Mouse (Mus musculus) layer of hippocampus, adult 8-10 months (tissue): ENCODE measurements around the gene Tnfsfm13. TPM values are rescaled to one million over a fixed set of nuclear protein-coding genes. Genes with fewer than 3 reads are reported as not detected.
"Not testable (repeated sequence)": the region's sequence is repeated elsewhere in the genome, so short reads cannot be mapped to it uniquely, and the experiment has no call there.

Experiments used
- DNase-seq, 2 experiments: peaks; one replicate each; pipeline ENCODE4 v3.0.0; 2022; ENCODE audit warnings: low spot score in 2 of 2
- total RNA-seq, 4 experiments: library from RNA; stranded (reverse); gene quantifications; 2 replicates each; pipeline ENCODE4 v1.2.4; 2022

Tnfsfm13 gene
- total RNA-seq: 1 to 10 TPM in 3 of 4 experiments, under 1 TPM in 1; 0.83 to 2.2 (median 1.3) TPM

DNA sequence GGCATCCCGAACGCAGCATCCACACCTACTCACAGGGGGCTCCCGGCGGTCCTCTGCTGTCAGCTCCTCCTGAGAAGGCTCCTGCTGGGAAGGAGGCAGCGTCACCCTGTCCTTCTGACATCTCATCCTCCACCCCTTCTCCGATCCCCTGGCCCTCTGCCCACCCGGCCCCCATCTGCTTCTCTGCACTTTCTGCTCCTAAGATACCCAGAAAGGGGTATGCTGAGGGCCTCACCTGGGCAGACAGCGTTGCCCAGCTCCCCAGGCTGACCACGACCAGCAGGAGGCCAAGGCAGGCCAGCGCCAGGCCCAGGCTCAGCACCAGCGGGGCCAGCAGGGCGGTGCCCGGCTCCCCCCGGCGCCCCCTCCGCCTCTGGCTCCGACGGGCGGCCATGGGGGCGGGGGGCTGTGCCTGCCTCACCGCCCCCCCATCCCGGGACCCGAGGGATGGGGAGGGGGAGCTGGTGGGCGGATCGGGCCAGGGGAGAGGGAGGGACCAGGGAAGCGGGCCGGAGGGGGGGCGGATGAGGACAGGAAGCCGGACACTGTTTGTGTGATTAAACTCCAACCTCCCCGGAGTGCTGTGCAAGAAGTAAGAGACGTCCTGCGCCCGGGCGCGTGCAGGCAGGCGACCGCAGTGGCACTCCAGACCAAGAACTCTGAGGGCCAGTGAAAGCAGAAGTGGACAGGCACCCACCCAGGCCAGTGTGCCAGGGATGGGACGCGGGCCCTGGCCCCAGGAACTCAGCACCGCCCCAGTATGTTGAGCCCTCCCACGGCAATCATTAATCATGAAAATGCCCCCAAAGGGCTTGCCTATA, at the start of gene Tnfsfm13, which contains the start of gene Tnfsf12:
Tnfsfm13 (minus strand) TSS at position 738 of the 821 bp plus-strand sequence.
Tnfsf12 (minus strand) TSS at position 489 of the 821 bp plus-strand sequence.
- DNase-seq: no peak

DNA sequence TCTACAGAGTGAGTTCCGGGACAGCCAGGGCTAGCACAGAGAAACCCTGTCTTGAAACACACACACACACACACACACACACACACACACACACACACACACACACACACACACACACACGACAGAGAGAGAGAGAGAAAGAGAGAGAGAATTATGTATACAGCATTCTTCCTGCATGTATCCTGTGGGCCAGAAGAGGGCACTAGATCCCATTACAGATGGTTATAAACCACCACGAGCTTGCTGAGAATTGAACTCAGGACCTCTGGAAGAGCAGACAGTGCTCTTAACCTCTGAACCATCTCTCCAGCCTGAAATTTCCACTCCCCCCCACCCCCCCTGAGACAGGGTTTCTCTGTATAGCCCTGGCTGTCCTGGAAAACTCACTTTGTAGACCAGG, 35.5 kb upstream of the Tnfsfm13 start:
- DNase-seq: not testable (repeated sequence)

DNA sequence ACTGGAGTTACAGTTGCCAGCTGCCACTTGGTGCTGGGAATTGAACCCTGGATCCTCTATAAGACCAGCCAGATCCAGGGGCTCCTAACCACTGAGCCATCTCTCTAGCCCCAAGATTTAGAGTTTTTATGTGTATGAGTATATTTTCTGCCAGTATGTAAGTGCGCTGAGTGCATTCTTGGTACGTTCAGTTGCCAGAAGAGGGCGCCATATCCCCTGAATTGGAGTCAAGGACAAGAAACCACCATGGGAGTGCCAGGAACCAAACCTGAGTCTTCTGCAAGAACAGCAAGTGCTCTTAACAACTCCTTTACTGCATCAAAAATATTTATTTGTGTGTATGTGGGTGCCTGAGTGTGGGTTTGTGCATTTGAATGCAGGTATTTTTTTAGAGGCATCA, 33.2 kb upstream of the Tnfsfm13 start:
- DNase-seq: peak in 1 of 2 experiments; percentile 17

DNA sequence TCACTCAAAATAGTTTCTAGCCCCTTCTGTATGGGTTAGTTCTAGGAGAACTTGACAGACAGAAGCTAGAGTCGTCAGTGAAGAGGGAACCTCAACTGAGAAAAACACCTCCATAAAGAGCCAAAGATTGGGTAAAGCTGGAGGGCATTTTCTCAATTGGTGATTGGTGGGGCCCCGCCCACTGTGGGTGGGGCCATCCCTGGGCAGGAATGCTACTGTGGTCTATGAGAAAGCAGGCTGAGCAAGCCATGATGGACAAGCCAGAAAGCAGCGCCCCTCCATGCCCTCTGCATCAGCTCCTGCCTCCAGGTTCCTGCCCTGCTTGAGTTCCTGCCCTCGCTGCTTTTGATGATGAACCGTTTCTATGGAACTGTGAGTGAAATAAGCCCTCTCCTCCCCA, 30.1 kb upstream of the Tnfsfm13 start:
- DNase-seq: no peak

DNA sequence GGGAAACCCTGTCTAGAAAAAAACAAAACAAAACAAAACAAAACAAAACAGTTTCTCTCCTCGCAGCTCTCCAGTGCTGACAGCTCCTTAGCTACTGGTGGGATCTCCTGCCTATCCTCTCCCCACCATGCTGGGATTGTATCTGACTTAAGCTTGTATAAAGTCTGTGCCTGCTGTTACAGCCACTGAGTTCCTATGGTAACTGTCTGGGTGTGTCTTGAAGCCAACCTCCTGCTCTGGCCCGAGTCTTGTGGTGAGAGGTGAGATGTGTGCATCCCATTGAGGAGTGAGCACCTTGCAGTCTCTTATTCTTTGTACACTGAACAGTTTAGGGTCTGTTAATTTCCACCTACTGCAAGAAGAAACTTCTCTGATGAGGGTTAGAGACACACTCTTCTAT, 27.2 kb upstream of the Tnfsfm13 start:
- no peak for DNase-seq

DNA sequence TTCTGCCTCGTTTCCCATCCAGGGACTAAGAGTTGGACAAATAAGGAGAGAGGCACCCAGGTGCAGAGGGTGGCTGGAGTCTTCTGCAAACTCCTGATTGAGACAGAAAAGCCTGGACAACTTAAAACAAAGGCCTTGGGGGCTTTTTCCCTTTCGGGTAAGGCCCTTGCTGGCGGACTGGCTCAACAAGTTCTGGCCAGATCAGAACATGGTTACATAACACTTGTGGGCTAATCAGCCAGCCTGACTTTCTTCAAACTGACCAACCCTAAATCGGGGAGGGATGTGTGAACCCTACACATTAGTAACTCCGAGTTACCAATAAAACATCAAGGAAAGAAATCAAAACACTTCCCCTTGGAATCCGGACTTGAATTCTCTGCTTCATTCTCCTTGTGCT, 25.0 kb upstream of the Tnfsfm13 start:
- DNase-seq: no peak

DNA sequence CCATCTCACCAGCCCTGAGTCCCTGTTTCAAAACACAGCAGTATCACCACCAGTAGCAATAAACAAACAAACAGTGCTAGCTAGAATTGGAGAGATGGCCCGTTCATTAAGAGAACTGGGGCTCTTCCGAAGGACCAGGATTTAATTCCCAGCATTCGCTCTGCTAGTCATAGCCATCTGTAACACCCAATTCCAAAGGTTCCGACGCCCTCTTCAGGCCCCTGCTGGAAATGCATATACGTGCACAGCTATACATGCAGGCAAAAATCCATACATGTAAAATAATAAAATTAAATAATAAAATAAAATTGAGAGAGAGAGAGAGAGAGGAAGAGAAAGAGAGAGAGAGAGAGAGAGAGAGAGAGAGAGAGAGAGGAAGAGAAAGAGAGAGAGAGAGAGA, 23.5 kb upstream of the Tnfsfm13 start:
- no peak for DNase-seq

DNA sequence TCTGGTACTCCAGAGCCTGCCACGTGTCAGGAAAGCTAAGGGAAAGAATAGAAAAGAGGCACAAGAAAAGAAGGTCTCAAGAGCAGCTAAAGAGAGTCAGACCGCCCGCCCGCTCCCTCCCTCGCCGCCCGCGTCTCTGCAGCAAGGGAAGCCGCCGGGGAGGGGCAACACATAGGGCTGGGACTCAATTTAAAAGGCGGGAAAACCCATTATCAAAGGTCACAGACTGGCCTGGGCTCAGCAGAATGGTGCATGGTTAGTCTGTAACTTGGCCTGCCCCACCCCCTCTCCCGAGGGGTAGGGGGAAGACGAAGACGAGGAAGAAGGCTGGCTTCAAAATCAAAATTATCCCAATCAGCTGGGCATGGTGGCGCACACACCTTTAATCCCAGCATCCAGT, 22.8 kb upstream of the Tnfsfm13 start:
- DNase-seq: no peak

DNA sequence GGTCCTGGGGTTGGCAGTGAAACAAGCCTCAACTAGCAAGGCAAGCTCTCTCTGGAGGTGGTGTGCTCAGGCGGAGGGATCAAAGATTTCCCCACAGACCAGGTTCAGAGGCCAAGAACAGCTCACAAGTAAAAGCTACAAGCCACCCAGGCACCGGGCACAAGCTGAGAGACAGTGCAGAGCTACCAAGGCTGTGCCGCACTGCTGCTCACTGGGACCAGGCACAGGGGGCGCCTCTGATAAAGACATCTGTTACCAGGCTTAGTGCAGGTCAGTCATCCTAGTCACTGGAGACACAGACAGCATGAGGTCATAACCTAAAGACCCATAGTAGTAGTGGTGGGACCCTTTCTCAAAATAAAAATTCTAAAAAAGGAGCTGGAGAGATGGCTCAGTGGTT, 21.1 kb upstream of the Tnfsfm13 start:
- DNase-seq: no peak

DNA sequence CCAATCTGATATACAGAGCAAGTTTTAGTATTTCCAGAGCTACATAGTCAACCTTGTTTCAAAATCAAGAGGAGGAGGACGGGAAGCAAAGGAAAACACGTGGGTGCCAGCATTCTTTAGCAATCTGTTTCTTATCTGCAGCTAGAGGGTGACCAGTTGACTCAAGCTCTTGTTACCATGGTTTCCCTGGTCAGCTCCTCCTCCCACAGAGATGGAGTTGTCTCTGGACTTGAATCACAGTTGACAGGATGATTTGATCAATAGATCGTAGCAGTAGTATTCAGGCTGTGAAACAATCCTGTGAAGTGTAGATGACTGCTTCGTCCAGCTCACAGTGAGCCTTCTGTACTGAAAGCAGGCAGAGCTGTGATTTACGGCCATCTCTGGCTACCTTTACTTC, 20.0 kb upstream of the Tnfsfm13 start:
- DNase-seq: peak in 1 of 2 experiments; percentile 18

DNA sequence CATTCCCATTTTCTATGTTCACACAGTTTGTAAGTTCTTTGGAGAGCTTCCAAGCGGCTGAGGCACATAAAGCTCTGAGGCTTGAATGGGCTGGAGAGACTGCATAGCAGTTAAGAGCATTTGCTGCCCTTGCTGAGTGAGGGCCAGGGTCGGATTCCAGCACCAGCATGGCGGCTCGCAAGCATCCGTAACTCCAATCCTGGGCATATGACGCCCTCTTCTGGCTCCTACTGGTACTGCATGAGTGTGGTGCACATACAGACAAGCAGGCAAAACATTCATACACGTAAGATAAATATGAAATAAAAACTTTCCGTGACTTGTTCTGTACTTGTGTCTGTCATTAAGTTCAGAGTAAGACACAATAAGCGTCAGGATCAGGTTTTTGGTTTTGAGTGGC, 19.6 kb upstream of the Tnfsfm13 start:
- no peak for DNase-seq

DNA sequence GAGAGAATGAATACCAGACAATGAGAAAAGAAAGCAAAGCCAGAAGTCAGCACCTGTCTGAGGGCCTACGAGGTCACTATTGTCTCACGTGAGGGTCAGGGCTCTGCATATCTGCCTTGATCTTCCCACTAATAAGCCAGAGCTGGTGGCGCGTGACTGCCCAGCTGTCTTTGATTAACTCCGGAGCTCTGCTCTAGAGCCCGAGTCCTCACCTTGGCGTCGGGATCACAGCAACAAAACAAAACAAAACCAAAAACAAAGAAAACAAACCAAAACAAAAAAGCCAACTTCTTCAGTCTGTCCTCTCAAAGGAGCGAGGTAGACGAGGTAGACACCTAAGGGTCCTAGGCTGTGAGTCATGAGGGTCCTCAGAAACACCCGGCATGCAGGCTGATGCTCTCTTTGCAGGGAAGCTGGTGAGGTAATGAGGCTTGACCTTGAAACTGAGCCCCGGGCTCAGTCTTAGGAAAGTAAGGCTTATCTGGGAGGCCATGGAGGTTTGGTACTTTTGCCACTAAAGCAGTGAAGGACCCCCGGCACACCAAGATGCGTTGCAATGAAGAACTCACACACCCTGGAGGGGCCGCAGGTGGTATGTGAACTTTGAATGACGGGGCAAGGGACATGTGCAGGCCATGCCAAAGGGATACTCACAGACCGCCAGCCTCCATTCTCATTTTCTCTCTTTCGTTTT, 18.9 kb upstream of the Tnfsfm13 start:
- no peak for DNase-seq

DNA sequence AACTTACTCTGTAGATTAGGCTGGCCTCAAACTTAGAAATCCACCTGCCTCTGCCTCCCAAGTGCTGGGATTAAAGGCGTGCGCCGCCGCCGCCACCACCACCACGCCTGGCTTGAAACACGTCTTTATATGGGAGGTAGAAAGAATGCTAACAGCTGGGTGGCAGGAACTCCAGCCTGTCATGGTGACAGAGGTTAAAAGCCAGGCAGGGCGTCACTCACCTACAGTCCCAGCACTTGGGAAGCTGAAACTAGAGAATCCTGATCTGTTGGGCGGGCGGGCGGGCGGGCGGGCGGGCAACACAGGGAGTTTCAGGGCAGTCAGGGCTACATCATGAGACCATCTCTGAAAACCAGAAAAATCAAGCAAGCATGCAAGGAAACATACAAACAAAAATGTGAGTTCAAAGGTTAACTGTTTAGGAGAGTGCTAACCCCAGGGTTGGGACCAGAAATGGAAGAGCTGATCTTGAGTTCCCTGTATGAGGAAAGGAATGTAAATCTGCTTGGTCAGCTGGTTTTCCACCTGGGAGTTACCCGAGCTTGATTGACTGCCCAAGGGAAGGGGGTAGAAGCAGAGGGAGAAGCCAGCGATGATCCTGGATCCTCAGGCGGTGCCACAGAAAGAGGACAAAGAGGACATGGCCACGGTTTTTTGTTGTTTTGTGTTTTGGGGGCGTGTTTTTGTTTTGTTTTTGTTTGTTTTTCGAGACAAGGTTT, 17.2 kb upstream of the Tnfsfm13 start:
- no peak for DNase-seq

DNA sequence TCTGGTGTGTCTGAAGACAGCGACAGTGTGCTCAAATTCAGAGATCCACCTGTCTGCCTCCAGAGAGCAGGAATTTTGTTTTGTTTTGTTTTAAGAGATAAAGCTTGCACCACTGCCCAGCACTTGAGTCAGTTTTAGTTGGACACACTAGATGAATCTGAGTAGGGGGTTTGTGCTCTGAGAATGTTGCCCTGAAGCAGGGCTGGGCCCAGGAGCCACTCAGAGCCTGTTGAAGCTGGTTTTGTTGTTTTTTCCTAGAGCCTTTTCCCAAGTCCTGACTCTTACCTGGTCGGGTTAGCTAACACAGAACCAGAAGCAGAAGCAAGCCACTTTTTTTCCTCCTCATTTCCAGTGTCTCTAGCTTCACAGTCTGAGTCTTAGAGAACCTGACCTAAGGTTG, 15.2 kb upstream of the Tnfsfm13 start:
- no peak for DNase-seq

DNA sequence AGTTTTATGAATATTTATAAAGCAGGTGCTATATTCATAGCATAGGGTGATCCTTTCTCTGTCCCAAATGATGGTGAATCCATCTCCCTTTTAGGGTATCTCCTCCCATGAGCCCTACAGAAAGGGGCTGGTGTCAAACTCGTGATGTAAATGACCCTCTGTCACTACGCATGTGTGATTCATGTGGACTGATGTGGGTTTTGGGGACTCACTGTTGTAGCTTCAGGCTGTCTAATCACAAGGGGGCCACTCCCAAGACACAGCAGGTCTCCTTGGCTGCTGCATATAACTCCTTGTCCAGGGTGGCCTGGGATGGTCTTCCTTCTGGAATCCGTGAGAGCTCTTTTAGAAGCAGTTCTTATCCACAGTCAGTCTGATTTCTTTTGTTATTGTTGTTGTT, 14.6 kb upstream of the Tnfsfm13 start:
- no peak for DNase-seq

DNA sequence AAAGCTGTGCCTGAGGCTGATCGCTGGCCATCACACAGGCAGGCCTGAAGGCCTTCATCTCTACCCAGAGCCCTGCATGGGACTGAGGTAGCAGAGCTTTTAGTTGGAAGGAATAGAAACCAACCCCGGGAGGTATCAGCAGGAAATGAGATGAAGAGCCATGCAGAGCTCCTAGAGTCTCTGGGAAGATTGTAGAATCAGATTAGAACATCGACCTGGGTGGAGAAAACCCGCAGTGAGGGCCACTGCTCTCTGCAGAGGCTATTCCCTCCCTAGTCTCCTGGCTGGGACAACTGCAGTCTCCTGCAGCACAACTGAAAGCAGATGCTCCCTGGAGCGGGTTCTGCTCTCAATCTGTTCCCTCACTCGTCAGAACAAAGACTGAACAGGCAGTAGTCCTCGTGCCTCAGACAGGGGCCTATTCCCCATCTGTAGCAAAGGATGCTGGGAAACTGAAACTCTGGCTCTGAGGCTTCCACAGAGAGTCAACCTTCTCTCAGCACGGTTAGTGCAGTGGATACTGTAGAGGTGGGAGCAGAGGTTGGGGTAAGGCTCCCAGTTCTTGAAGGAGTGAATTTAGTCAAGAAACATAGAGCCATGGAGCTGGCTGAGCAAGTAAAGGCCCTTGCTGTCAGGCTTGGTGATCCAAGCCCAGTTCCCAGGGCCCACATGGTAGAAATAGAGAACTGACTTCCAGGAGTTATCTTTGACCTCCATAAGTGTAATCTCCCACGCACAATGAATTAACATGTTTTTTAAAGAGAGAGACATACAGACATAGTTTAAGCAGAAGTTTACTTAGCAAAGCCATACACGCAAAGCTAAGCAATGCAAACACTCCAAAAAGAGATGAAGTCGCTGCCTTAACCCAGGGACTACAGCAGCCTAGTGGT, 13.9 kb upstream of the Tnfsfm13 start:
- peak in 1 of 2 experiments; percentile 31 for DNase-seq

DNA sequence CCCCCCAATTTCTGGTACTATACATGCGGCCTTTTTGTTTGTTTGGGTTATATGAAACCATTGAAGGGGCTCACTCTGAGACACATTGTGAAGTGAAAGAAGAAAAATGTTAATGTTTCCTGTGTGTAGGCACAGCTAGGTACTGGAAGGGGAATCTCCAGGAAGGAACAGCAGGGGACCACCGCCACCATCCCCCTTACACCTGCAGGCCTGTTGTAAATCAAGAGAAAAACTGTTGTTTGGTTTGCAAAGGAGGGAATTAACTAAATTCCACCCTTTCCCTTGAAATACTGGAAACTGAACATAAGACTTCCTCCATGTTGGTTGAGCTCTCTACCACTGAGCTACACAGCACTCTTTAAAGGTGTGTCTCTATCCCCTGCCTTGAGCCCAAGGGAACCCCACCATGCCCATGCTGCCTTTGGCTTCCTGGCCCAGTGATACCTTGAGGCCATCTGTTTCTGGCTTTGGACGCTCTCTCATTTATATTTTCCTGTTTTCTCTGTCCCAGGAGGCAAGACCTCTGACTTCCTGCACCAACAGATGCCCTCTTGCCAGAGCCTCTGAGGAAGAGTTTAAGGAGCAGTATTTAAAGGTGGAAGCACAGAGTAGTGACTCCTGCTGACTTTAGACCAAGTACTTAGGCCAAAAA, 12.8 kb upstream of the Tnfsfm13 start:
- no peak for DNase-seq

DNA sequence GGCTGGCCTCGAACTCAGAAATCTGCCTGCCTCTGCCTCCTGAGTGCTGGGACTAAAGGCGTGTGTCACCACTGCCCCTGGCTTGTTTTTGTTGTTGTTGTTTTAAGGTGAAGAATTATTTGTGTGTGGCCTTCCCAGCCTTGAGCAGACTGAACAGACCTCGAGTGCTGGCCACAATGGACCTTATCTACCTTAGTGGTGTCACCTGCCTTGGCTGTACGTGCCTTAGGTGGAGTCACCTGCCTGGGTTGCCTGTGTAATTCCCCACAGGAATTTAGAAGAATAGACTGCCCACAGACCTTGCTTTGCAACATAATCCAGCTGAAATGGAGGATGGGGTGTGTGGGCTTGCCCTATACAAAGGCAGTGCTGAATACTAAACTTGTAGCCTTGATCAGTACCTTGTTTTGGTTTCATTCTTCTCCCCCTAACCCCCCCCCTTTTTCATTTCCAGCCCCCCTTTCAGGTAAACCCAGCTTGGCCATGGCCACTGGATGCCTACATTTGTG, 12.0 kb upstream of the Tnfsfm13 start:
- DNase-seq: no peak

DNA sequence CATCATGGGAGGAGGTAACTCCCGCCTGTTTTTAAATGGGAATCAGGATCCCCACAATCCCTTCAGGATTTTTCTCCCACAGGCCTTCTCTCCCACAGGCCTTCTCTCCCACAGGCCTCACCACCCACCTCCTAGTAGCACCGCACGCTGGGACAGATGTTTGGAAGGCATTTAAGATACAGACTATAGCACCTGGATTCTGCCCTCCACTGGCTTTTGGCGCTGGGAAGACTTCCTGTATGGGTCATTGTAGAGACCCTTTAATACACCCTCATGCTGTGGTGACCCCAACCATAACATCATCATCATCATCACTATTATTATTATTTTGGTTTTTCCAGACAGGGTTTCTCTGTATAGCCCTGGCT, 11.6 kb upstream of the Tnfsfm13 start:
- no peak for DNase-seq

DNA sequence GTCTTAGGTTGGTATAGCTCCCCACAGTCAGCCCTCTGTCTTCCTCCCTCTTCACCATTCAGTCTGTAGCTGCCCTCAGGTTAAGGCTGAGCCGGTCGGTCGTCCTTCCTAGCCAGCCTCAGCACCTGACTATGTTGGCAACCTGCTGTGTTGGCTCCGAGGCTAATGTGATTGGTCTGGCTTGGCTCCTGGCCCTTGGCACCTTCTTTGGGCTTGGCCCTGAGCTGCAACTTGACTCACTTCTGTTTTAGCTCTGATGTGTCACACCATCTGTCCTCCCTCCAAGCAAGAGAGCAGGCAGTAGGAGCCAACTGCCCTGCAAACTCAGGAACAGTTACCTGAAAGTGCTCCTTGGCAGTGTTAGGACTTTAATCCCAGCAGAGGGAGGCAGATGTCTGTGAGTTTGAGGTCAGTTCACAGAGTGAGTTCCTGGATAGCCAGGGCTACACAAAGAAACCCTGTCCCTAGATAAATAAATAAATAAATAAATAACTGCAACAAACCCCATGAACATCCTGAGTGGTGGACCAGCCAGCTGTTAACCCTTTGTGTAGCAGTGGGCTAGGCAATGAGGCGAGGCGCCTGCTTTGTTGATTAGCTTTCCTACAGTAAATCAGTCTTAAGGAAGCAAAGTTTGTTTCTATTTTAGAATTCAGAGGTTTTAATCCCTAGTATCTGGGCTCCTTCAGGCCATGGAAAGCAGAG, 11.0 kb upstream of the Tnfsfm13 start:
- no peak for DNase-seq
